Mouse (Mus musculus) embryonic facial prominence, embryonic 11.5 days (tissue): ENCODE measurements around the gene Slc38a10. TPM values are rescaled to one million over a fixed set of nuclear protein-coding genes. Genes with fewer than 3 reads are reported as not detected.
A peak's percentile ranks its signal among the peaks of the same experiment; 100 is the strongest.

ENCODE experiments used
- ATAC-seq: fragments of 200-750 bp; cut with Nextera tagmentation; replicated peaks from 2 replicates; pipeline ENCODE4 v1.8.0; 2017; ENCODE audit warnings: low read depth; ENCODE audit not compliant: insufficient number of reproducible peaks, low FRiP score, low TSS enrichment
- DNase-seq: peaks from one replicate; pipeline ENCODE4 v3.0.0-alpha.2; 2015; ENCODE audit warnings: low spot score
- H3K27ac ChIP-seq: fragments of 300-500 bp; sonication (generic); replicated peaks from 2 replicates; pipeline ENCODE4 v1.5.1; 2014; ENCODE audit warnings: mild to moderate bottlenecking, low read depth, low read length, control low read depth
- H3K27me3 ChIP-seq: fragments of 300-500 bp; sonication (generic); 2 replicates; pipeline ENCODE4 v1.6.1; 2014; ENCODE audit warnings: mild to moderate bottlenecking, low read length, moderate library complexity, mixed read lengths; ENCODE audit not compliant: control insufficient read depth, insufficient read depth
- H3K36me3 ChIP-seq: fragments of 300-500 bp; sonication (generic); replicated peaks from 2 replicates; pipeline ENCODE4 v1.6.1; 2014; ENCODE audit warnings: low read depth, mild to moderate bottlenecking, low read length, moderate library complexity, mixed read lengths; ENCODE audit not compliant: control insufficient read depth, insufficient read depth
- H3K4me1 ChIP-seq: fragments of 300-500 bp; sonication (generic); 2 replicates; pipeline ENCODE4 v1.6.1; 2014; ENCODE audit warnings: low read length, mixed read lengths; ENCODE audit not compliant: control insufficient read depth, insufficient read depth
- H3K4me2 ChIP-seq: fragments of 300-500 bp; sonication (generic); 2 replicates; pipeline ENCODE4 v1.6.1; 2014; ENCODE audit warnings: low read depth, mild to moderate bottlenecking, control low read depth, low read length, moderate library complexity
- H3K4me3 ChIP-seq: fragments of 300-500 bp; sonication (generic); 2 replicates; pipeline ENCODE4 v1.5.1; 2014; ENCODE audit warnings: low read depth, low read length, control low read depth
- H3K9ac ChIP-seq: fragments of 300-500 bp; sonication (generic); replicated peaks from 2 replicates; pipeline ENCODE4 v1.6.1; 2014; ENCODE audit warnings: mild to moderate bottlenecking, control low read depth, low read length
- H3K9me3 ChIP-seq: fragments of 300-500 bp; sonication (generic); replicated peaks from 2 replicates; pipeline ENCODE4 v1.6.1; 2016; ENCODE audit warnings: mild to moderate bottlenecking, low read length, inconsistent platforms, mixed read lengths; ENCODE audit not compliant: control insufficient read depth
- WGBS: fragments of 180-500 bp; shearing (Covaris S2); extraction: QIAGEN DNeasy Blood & Tissue Kit; methylation state at CpG from one replicate; pipeline ENCODE4 v1.1.7; 2014; 5-methylcytosine and 5-hydroxymethylcytosine counted together
- polyA plus RNA-seq: library from polyadenylated mRNA; unstranded; fragments of >200 nt; fragmentation: Nextera tagmentation; extraction: Ambion mirVana; gene quantifications from 2 replicates; pipeline ENCODE4 v1.2.1, GENCODE M21; 2014

Slc38a10 gene
- polyA plus RNA-seq, 1 experiment from 2014 or later, result 50.0 TPM

GRCm38 (mm10) chr11:120098588-120099511, 52.3 kb downstream of the Slc38a10 start, which contains the start of the genes Tepsin and Ndufaf8:
Gene Tepsin (minus strand): TSS chr11:120098731.
Gene Ndufaf8 (plus strand): TSS chr11:120098928.
- under 1% methylated on average over 77 of the region's 77 CpGs for WGBS
- H3K9me3 ChIP-seq, result no peaks in the 10 kb centered on the region
- peak within 1 kb of the TSS; percentile 82 for H3K9ac ChIP-seq
- peaks cover 2% of the 10 kb centered on the region; the same call in 1 of the 2 replicates for H3K36me3 ChIP-seq
- no peaks in the 10 kb centered on the region for H3K27me3 ChIP-seq
- H3K4me3 ChIP-seq, result peak within 1 kb of the TSS; percentile 63
- peak; percentile 97 for DNase-seq
- H3K4me2 ChIP-seq, result peak within 1 kb of the TSS; percentile 82
- peak; percentile 95 for ATAC-seq
- peak within 1 kb of the TSS; percentile 85 for H3K27ac ChIP-seq
- peaks cover 7% of the 10 kb centered on the region for H3K4me1 ChIP-seq

- ATAC-seq, result no peak
- 76% methylated on average over 23 of the region's 23 CpGs for WGBS
These were observed 58.1 kb downstream of the Slc38a10 start for GRCm38 (mm10) chr11:120092817-120093591.

GRCm38 (mm10) chr11:120090661-120091060, 60.5 kb downstream of the Slc38a10 start:
- Histone ChIP-seq H3K27ac (no peak overlapping the region), H3K4me1 (peaks cover under 1% of the 10 kb centered on the region; the same call in 1 of the 2 replicates), H3K4me2 (no peak overlapping the region), H3K9me3 (no peaks in the 10 kb centered on the region), H3K9ac (no peak overlapping the region), H3K27me3 (no peaks in the 10 kb centered on the region), H3K36me3 (peaks cover 9% of the 10 kb centered on the region), H3K4me3 (no peak overlapping the region)
- ATAC-seq (no peak), DNase-seq (no peak)
- 91% methylated on average over 4 of the region's 4 CpGs for WGBS

More at GRCm38 (mm10) chr11:120092817-120093591, 58.1 kb downstream of the Slc38a10 start:
- Histone ChIP-seq H3K4me2 (no peak overlapping the region), H3K27ac (no peak overlapping the region), H3K36me3 (peaks cover 9% of the 10 kb centered on the region), H3K4me3 (no peak overlapping the region), H3K9ac (no peak overlapping the region), H3K27me3 (no peaks in the 10 kb centered on the region), H3K4me1 (peaks cover 5% of the 10 kb centered on the region; the same call in 1 of the 2 replicates), H3K9me3 (no peaks in the 10 kb centered on the region)
- DNase-seq, result no peak

GRCm38 (mm10) chr11:120086702-120087152, 64.4 kb downstream of the Slc38a10 start, which contains the start of gene Cep131:
Gene Cep131 (minus strand): TSS chr11:120086827.
- H3K27ac ChIP-seq, result peak within 1 kb of the TSS; percentile 52; the same call in 1 of the 2 replicates
- peak within 1 kb of the TSS; percentile 80 for H3K4me2 ChIP-seq
- DNase-seq (peak; percentile 98), ATAC-seq (peak; percentile 99)
- WGBS, result under 1% methylated on average over 38 of the region's 42 CpGs
- H3K4me1 ChIP-seq, result peaks cover 4% of the 10 kb centered on the region
- peak within 1 kb of the TSS; percentile 93 for H3K9ac ChIP-seq
- H3K4me3 ChIP-seq, result peak within 1 kb of the TSS; percentile 98
- H3K9me3 ChIP-seq, result no peaks in the 10 kb centered on the region
- peaks cover 5% of the 10 kb centered on the region for H3K36me3 ChIP-seq
- H3K27me3 ChIP-seq, result no peaks in the 10 kb centered on the region

- Histone ChIP-seq H3K27me3 (no peaks in the 10 kb centered on the region), H3K27ac (peak overlapping the region; percentile 52; the same call in 1 of the 2 replicates), H3K4me1 (peaks cover 4% of the 10 kb centered on the region), H3K4me3 (peak overlapping the region; percentile 98), H3K9ac (peak overlapping the region; percentile 93), H3K4me2 (peak overlapping the region; percentile 80), H3K36me3 (peaks cover 5% of the 10 kb centered on the region), H3K9me3 (no peaks in the 10 kb centered on the region)
- under 1% methylated on average over 25 of the region's 25 CpGs for WGBS
- ATAC-seq (peak; percentile 46), DNase-seq (peak; percentile 18)
These were observed 65.1 kb downstream of the Slc38a10 start for GRCm38 (mm10) chr11:120085891-120086627.

- no peaks in the 10 kb centered on the region for H3K27me3 ChIP-seq
- WGBS, result 95% methylated on average over 6 of the region's 6 CpGs
- no peak for DNase-seq
- no peaks in the 10 kb centered on the region for H3K9me3 ChIP-seq
- no peak overlapping the region for H3K4me3 ChIP-seq
- H3K4me2 ChIP-seq, result no peak overlapping the region
- ATAC-seq, result no peak
- no peaks in the 10 kb centered on the region for H3K4me1 ChIP-seq
- H3K9ac ChIP-seq, result no peak overlapping the region
- no peak overlapping the region for H3K27ac ChIP-seq
- H3K36me3 ChIP-seq, result peaks cover 8% of the 10 kb centered on the region
These were observed 70.9 kb downstream of the Slc38a10 start for GRCm38 (mm10) chr11:120080282-120080681.

- ATAC-seq, result no peak
These were observed 75.0 kb downstream of the Slc38a10 start for GRCm38 (mm10) chr11:120076191-120076590.

More at GRCm38 (mm10) chr11:120076191-120076590, 75.0 kb downstream of the Slc38a10 start:
- peaks cover 12% of the 10 kb centered on the region for H3K36me3 ChIP-seq
- H3K27me3 ChIP-seq, result no peaks in the 10 kb centered on the region
- no peak overlapping the region for H3K9ac ChIP-seq
- H3K4me1 ChIP-seq, result no peaks in the 10 kb centered on the region
- DNase-seq, result no peak
- H3K4me2 ChIP-seq, result no peak overlapping the region
- WGBS, result 80% methylated on average over 3 of the region's 3 CpGs
- no peak overlapping the region for H3K4me3 ChIP-seq
- H3K9me3 ChIP-seq, result no peaks in the 10 kb centered on the region
- no peak overlapping the region for H3K27ac ChIP-seq
